Mouse (Mus musculus) T-cell, adult 66 days (primary cell): ENCODE data around the gene Olfr874. TPM values are rescaled to one million over a fixed set of nuclear protein-coding genes. Genes with fewer than 3 reads are reported as not detected.

ENCODE experiments used
- total RNA-seq, 2 experiments: library from RNA; stranded (reverse); gene quantifications; 3 replicates in 1 of 2; 4 replicates in 1 of 2; pipeline ENCODE4 v1.2.4; 2023

Olfr874 gene
- total RNA-seq, result not detected

GRCm38 (mm10) chr9:37744806-37745205 is at the start of gene Olfr874:
TSS of gene Olfr874 (plus strand) at chr9:37745106.

GRCm38 (mm10) chr9:37716150-37716549 is 28.8 kb upstream of the Olfr874 start, which contains the start of gene Olfr160:
TSS of gene Olfr160 (minus strand) at chr9:37716250.

GRCm38 (mm10) chr9:37771759-37772158 is 26.9 kb downstream of the Olfr874 start, which contains the start of gene Olfr875:
TSS of gene Olfr875 (plus strand) at chr9:37771857.

Other genes starting within 250 kb of the Olfr874 start
- gene Esam, start 217.0 kb upstream of the Olfr874 start, total RNA-seq, result 1 to 10 TPM in 1 of 2 experiments, under 1 TPM in 1; 0.67 to 1.6 TPM
- not detected for gene Vsig2, start 205.9 kb upstream of the Olfr874 start, total RNA-seq
- 1 to 10 TPM; 2.2 to 3.6 TPM for gene Nrgn, start 192.2 kb upstream of the Olfr874 start, total RNA-seq
- gene Siae, start 189.4 kb upstream of the Olfr874 start, total RNA-seq, result 10 to 100 TPM in 1 of 2 experiments, 1 to 10 TPM in 1; 9.0 to 10.3 TPM
- not detected for gene Spa17, start 131.4 kb upstream of the Olfr874 start, total RNA-seq
- 10 to 100 TPM; 88.9 to 96.6 TPM for gene Tbrg1, start 87.8 kb upstream of the Olfr874 start, total RNA-seq
- not detected for gene Panx3, start 75.9 kb upstream of the Olfr874 start, total RNA-seq
- not detected for gene Olfr160, start 28.9 kb upstream of the Olfr874 start, total RNA-seq
- not detected for gene Olfr875, start 26.8 kb downstream of the Olfr874 start, total RNA-seq
- not detected for gene Olfr876, start 57.9 kb downstream of the Olfr874 start, total RNA-seq
- gene Olfr877, start 109.2 kb downstream of the Olfr874 start, total RNA-seq, result not detected
- gene Olfr145, start 151.6 kb downstream of the Olfr874 start, total RNA-seq, result not detected
- not detected for gene Olfr878, start 172.7 kb downstream of the Olfr874 start, total RNA-seq
- gene Olfr881, start 246.7 kb downstream of the Olfr874 start, total RNA-seq, result not detected